ENCODE assay signal across 11 mouse cellular contexts in genomic region chr9:32146257-32146996, GRCm38 (mm10). TPM values are rescaled to one million over a fixed set of nuclear protein-coding genes. Genes with fewer than 3 reads are reported as not detected.
DNase-seq lines count a peak whose midpoint lies in the region; ATAC-seq and TF ChIP-seq lines count a peak whose summit lies in the region.
"Had no signal": no experiment of that assay in that cellular context is flagged by ENCODE, and none has a peak within 500 bp of the region (broad histone marks: within the 10 kb centered on the region; RNA-seq: fewer than 3 reads in every experiment).

No protein-coding gene starts in this region.

- H3K4me3 ChIP-seq in kidney, embryonic 16.5 days (ENCODE audit: low read length): no peak overlapping the region
- H3K4me3 ChIP-seq in hindbrain, embryonic 10.5 days: no peak overlapping the region
- H3K4me3 ChIP-seq: limb, embryonic 13.5 days; stomach, embryonic 15.5 days had no signal

- H3K4me2 ChIP-seq in kidney, embryonic 16.5 days (replicated peaks; ENCODE audit: low read depth, low read length): no peak overlapping the region
- H3K4me2 ChIP-seq: limb, embryonic 13.5 days; stomach, embryonic 15.5 days had no signal

- 61% methylated on average over 12 of the region's 12 CpGs for WGBS in kidney, embryonic 16.5 days
- WGBS in hindbrain, embryonic 10.5 days: 65% methylated on average over 12 of the region's 12 CpGs

- TF ChIP-seq POLR2A in brain, embryonic 14.5 days (IDR thresholded peaks at IDR 0.05; ENCODE audit: borderline replicate concordance, extremely low read depth, insufficient read depth, insufficient read length, poor library complexity, severe bottlenecking): no peak

- H3K9me3 ChIP-seq in kidney, embryonic 16.5 days (ENCODE audit: low read length): no peaks in the 10 kb centered on the region
- H3K9me3 ChIP-seq in hindbrain, embryonic 10.5 days: no peaks in the 10 kb centered on the region
- H3K9me3 ChIP-seq: limb, embryonic 13.5 days; stomach, embryonic 15.5 days had no signal

- H3K27ac ChIP-seq in kidney, embryonic 16.5 days (ENCODE audit: low read length): no peak overlapping the region
- H3K27ac ChIP-seq in hindbrain, embryonic 10.5 days: no peak overlapping the region
- H3K27ac ChIP-seq: limb, embryonic 13.5 days; stomach, embryonic 15.5 days had no signal

- TF ChIP-seq CTCF in brain, embryonic 14.5 days (IDR thresholded peaks at IDR 0.05; ENCODE audit: borderline replicate concordance, extremely low read depth, insufficient read depth, insufficient read length): no peak

- H3K27me3 ChIP-seq in kidney, embryonic 16.5 days (ENCODE audit: insufficient read depth, low read length): no peaks in the 10 kb centered on the region
- no peaks in the 10 kb centered on the region for H3K27me3 ChIP-seq in hindbrain, embryonic 10.5 days (ENCODE audit: insufficient read depth, poor library complexity, severe bottlenecking)
- H3K27me3 ChIP-seq: limb, embryonic 13.5 days; stomach, embryonic 15.5 days had no signal

- H3K9ac ChIP-seq in kidney, embryonic 16.5 days (replicated peaks; ENCODE audit: low read length): no peak overlapping the region
- H3K9ac ChIP-seq: limb, embryonic 13.5 days; stomach, embryonic 15.5 days had no signal

- no peak for ATAC-seq in kidney, embryonic 16.5 days (ENCODE audit: low FRiP score, low TSS enrichment)
- ATAC-seq in megakaryocyte, adult 5-6 weeks (ENCODE audit: poor library complexity, severe bottlenecking): peak; percentile 79
- ATAC-seq: intestine, postnatal 0 days had no signal

- H3K36me3 ChIP-seq in kidney, embryonic 16.5 days (ENCODE audit: insufficient read depth, low read length): no peaks in the 10 kb centered on the region
- H3K36me3 ChIP-seq in hindbrain, embryonic 10.5 days: no peaks in the 10 kb centered on the region
- H3K36me3 ChIP-seq: limb, embryonic 13.5 days; stomach, embryonic 15.5 days had no signal

- 0 out of 2 replicates have a peak, but pooled peaks cover 4% of the 10 kb centered on the region for H3K4me1 ChIP-seq in kidney, embryonic 16.5 days (ENCODE audit: insufficient read depth, low read length)
- no peaks in the 10 kb centered on the region for H3K4me1 ChIP-seq in hindbrain, embryonic 10.5 days (replicated peaks)
- H3K4me1 ChIP-seq: stomach, embryonic 15.5 days had no signal

- peak; percentile 14 for DNase-seq in kidney, postnatal 14 days
- peak; percentile 85 for DNase-seq in A20 (ENCODE audit: low read depth, low spot score)
- peak; percentile 23 for DNase-seq in brain, embryonic 14.5 days (ENCODE audit: low read depth)
- no peak for DNase-seq in T-cell, adult 2 months (ENCODE audit: low spot score)
- DNase-seq in cerebellum, adult 11 months: no peak
- no peak for DNase-seq in hindbrain, embryonic 10.5 days (ENCODE audit: low spot score)

RNA-seq across cellular contexts. Expression of gene Arhgap32, which starts 30.5 kb away (rescaled TPM):
- 9.6 and 10.7 TPM in 2 replicates for polyA plus RNA-seq in kidney, embryonic 16.5 days (2015; fragmentation: Nextera tagmentation; extraction: Ambion mirVana)
- polyA plus RNA-seq in brain, embryonic 14.5 days (2012; rRNA removed): 6.2 and 22.3 TPM in 2 replicates
- total RNA-seq in megakaryocyte, adult 5-6 weeks (2015): 4.9 and 5.0 TPM in 2 replicates
- total RNA-seq in megakaryocyte, adult 5-6 weeks (2017): 1.5 and 2.8 TPM in 2 replicates
- polyA plus RNA-seq in hindbrain, embryonic 10.5 days (2016; fragmentation: Nextera tagmentation; extraction: Ambion mirVana): 4.6 TPM in 2 replicates

Comparison
In these comparisons a context has a peak if more than half of its experiments do, and no peak if none do; other contexts are left out.
1. DNase-seq: peak in kidney, postnatal 14 days (single experiment), A20 (single experiment) and brain, embryonic 14.5 days (single experiment); none in T-cell, adult 2 months (single experiment), cerebellum, adult 11 months (single experiment) and hindbrain, embryonic 10.5 days (single experiment).